Mouse (Mus musculus) heart, adult 11 months (tissue): Measurements from ENCODE around the gene Acss2.

Experiments used
- DNase-seq: peaks from one replicate; pipeline ENCODE4 v3.0.0; 2022

The Acss2 gene

DNA sequence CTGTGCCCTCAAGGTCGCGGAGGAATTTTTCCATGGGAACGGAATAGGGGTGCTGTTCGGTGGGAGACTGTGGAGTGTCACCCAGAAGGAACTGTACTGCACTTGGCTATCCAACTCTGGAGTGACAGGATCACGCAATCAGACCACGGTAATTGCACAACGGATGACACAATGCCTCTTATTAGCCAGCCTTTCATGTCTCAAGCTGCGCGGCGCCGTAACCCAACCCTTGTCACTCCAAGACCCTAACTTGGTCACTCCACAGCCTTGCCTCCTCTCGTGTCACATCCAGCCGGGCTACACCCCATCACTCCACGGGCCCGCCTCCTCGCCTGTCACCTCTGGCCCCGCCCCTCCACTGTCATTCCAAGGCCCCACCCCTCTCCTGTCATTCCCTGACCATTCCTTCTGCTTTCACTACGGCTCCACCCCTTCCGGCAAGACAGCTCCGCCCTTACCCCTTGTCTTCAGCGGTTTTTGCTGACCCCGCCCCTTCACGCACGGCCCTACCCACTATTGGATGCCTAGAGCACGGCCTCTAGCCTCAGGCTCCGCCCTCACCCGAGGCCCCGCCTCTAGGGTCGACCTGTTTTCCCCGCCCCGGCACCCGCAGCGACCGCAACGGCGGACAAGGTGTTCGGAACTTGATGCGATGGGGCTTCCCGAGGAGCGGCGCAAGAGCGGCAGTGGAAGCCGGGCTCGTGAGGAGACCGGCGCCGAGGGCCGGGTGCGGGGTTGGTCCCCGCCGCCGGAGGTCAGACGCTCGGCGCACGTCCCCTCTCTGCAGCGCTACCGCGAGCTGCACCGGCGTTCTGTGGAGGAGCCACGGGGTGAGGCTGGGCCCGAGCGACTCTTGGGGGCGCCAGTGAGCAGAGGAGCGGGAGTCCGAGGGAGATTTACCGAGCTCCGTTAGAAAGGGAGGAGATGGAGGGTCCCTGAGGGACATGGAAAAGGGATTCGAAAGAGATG lies at the start of gene Acss2, which contains the start of gene Ggt7:
Acss2 (plus strand) TSS at position 494 of the 969 bp plus-strand sequence.
Ggt7 (minus strand) TSS at position 783 of the 969 bp plus-strand sequence.
- DNase-seq = peak; percentile 100

DNA sequence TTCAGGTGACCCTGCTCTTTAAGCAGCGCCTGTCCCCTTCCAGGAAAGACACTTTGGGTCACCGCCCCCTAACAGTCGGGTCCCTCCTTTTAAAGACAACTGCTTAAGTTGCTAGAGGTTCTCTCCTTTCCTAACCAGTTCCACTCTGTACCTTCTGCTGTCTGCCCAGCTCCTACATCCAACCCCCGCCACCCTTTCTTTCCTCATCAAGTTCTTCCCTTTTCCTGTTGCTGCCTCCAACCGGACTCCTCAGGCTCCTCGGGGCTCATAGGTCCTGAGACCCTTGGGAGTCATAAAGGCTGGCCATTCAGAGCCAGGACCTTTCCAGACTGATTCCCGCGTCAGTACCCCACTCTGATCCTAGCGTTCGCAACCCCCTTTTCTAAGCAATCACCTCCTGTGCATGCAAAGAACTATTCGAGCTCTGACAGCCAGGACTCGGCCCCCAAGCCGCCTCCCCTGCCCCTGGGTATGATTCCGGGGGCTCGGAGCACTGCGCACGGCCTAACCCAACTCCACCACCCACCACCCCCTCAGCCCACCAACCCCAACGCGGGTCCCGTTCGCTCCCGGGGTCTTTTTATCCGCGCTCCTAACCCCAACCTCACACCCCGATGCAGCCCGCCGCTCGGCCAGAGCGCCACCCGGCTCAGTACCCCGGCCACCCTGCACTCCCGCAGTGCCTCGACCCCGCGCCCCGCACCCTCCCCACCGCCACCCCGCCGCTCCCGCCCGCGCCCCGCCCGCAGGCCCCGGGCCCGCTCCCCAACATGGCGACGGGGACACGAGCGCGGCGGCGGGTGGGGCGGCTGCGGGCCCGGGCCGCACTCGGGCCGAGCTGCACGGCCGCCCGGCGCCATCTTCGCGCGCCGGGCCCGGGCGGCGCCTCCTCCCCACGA lies 44.8 kb upstream of the Acss2 start:
- DNase-seq = peak; percentile 95

- DNase-seq = peak; percentile 97
Measured at GRCm38 (mm10) chr2:155473570-155474088, 44.1 kb upstream of the Acss2 start, which contains the start of gene Ncoa6. Gene Ncoa6 (minus strand): TSS chr2:155473894.

DNA sequence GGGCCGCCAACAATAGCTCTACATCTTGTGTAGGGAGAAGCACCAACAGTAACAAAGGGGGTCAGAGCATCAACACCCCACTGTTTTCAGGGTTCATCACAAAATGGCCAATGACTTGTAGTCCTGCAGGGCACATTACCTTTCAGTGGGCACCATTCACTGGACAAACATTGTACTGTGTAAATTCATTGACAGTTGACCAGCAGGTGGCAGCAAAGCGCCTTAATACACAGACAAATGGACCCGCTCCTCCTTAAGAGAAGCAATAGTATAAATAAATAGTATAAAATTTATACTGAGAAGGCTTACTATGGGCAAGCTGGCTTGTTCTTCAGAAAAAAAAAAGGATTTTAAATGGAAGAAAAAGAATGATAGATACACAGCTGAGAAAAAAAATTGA lies 35.7 kb upstream of the Acss2 start:
- peak; percentile 90 for DNase-seq

- no peak for DNase-seq
Measured at GRCm38 (mm10) chr2:155490998-155491397, 26.8 kb upstream of the Acss2 start.

DNA sequence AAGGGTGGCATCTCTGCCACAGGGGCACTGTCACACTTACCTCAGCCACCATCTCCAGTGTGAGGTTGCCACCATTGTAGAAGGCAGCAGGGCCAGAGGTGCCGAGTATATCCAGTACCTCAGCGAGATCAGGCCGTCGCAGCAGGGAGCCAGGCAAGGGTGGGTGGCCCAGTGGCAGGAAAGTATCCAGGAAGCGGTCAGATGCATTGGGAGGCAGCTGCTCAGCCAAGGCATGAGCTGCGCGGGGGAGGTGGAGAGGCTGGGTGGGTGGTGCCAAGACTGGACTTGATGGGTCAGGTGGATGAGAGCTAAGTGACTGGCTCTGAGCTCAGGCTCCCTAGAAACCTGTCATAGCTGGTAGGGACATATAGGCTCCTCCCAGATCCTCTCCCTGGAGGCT lies 15.2 kb upstream of the Acss2 start:
- peak; percentile 82 for DNase-seq

DNA sequence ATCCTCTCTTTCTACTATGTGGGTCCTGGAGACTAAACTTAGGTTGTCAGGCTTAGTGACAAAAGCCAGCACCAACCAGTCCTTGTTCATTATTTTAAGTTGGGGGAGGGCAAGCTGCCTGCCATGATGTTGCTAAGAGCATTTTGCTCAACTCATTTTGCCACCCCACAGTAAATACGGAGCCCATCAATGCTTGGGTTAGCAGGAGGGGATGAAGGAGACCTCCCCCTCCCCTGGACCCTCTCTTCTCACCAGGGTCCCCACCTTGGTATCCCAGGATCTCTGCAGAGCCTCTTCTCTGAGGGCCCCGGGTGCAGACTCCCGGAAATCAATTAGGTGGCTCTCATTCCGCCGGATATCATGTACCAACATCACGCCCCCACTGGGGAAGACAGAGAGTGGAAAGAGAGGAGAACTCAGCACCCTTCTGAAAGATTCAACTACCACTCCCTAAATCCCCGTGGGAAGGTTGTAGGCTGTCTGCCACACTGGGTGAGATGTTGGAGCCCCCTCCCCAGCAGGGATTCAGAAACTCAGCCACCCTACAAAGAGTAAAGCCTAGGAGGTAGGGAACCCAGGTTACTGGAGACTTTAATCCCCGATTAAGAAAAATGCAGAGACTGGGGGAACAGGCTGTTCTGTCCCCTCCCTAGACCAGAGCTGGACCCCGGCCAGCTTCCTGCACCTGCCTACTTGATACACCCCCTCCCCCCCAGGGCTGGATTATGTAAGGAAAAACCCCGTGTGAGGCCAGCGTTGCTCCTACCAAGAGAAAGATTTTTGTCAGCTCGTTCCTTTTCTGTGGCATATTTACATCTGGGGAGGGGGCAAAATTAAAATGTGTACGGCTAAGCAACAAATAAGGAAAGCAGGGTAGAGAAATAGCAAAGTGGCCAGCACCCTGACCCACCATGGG lies 13.1 kb upstream of the Acss2 start:
- DNase-seq = peak; percentile 86

GRCm38 (mm10) chr2:155505811-155506210 lies 11.9 kb upstream of the Acss2 start:
- peak; percentile 80 for DNase-seq

- peak; percentile 65 for DNase-seq
Measured at GRCm38 (mm10) chr2:155507721-155508470, 9.9 kb upstream of the Acss2 start.

- DNase-seq = peak; percentile 92
Measured at GRCm38 (mm10) chr2:155512479-155512878, 5.3 kb upstream of the Acss2 start.

- DNase-seq = peak; percentile 87
Measured at GRCm38 (mm10) chr2:155513543-155513942, 4.2 kb upstream of the Acss2 start.

DNA sequence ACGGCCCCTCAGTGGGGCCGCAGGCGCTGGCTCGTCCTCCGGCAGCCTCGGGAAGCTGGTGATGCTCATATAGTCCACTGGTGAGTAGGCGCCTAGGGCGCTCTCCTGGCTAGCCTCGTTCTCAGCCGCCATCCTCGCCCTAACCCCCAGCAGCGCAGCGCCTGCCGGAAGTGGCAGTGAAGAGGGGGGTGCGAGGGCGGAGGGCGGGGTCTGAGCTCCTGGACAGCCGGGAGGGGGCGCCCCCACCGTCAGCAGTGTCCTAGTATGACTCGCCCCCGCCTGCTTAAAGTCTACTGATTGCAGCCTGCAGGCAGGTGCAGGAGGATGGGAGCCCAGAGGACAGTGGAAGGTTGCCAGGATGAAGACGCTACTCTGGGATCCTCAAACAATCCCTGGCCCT lies 3.1 kb upstream of the Acss2 start:
- peak; percentile 97 for DNase-seq

- peak; percentile 93 for DNase-seq
Measured at GRCm38 (mm10) chr2:155515941-155516340, 1.8 kb upstream of the Acss2 start.

- DNase-seq = peak; percentile 79
Measured at GRCm38 (mm10) chr2:155518531-155519270, 953 bp downstream of the Acss2 start.

GRCm38 (mm10) chr2:155523706-155524105 lies 6.0 kb downstream of the Acss2 start:
- DNase-seq = no peak

DNA sequence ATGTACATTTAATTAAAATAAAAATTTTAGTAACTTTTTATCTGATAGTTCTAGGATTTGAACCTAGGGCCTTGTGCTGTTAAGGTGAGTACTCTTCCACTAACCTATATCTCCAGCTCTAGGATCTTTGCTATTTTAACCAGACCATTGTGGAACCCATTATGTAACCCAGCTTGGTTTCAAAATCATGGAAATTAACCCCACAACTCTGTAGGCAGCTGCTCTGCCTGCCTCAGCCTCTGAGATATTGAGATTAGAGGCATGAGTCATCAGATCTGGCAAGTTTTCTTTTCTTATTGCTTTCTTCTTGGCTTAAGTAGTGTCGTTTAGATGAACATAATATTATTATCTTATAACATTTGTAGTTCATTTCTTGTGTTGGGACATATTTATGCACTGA lies 6.6 kb downstream of the Acss2 start:
- DNase-seq = no peak

GRCm38 (mm10) chr2:155527367-155527766 lies 9.6 kb downstream of the Acss2 start:
- DNase-seq = no peak

DNA sequence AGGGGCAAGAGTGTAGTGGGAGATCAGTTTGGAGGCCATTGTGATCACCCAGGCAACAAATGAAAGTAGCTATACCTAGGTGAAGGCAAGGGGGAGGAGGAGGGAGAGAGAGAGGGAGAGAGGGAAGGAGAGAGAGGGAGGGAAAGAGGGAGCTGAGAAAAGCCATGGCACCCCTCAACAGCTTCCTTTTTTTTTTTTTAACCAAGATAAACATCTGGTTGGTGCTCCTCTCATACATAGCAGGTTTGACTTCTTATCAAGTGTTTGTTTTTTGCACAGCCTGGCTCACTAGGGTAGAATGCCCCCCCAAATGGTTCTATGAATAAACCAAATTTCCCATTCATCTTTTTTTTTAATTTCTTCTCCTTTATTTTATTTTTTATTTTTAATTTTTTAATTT lies 18.5 kb downstream of the Acss2 start:
- no peak for DNase-seq

DNA sequence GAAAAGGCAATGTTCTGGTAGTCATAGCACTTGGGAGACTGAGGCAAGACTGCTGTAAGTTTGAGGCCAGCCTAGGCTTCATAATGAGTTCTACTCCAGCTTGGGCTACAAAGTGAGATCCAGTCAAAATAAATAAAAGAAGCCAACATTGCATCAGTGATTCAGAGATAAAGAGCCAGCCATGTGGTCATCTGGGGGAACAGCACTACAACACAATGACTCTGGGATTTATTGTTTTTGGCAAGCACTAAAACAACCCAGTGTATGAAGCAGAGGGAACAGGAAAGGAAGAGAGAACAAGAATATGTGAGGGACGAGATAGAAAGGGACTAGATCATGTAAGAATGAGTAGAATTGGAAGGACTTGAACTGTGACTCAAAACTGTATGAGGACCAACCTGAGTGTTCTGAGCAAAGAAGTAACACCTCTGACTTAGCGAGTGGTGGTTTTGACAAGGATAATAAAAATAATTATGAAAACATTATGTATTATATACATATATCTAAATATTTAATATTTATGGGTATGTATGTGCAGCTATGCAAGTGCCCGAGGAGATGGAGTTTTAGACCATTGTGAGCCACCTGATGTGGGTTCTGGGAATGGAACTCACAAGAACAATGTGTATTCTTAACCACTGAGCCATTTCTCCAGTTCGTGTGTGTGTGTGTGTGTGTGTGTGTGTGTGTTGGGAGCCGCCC lies 20.2 kb downstream of the Acss2 start:
- no peak for DNase-seq
